Mouse (Mus musculus) MEL (cell line): ENCODE measurements at regions not wholly inside any gene's neighbourhood (a gene's known extent, or its start where the extent isn't known, plus 50 kb on each side); places are given as distances from the start of the nearest gene placed in this dataset.

Experiments used
- DNase-seq: peaks from one replicate; pipeline ENCODE4 v3.0.0; 2011; ENCODE audit warnings: low read depth, low spot score
- H3K27ac ChIP-seq: 2 replicates; pipeline ENCODE4 v1.5.1; 2012; ENCODE audit warnings: low read depth, mild to moderate bottlenecking, control low read depth, low read length, moderate library complexity; ENCODE audit not compliant: control insufficient read depth
- H3K27me3 ChIP-seq, 2 experiments: fragments of 150-350 bp in 1 of 2; sonication (generic) in 1 of 2; 2 replicates each; pipeline ENCODE4 v1.6.1; 2012; ENCODE audit warnings: low read length in 2 of 2, mild to moderate bottlenecking in 2 of 2, improper control_type of control experiment in 1 of 2, moderate library complexity in 1 of 2; ENCODE audit not compliant: insufficient read depth in 2 of 2, control insufficient read depth in 1 of 2
- H3K36me3 ChIP-seq, 2 experiments: 2 replicates each; pipeline ENCODE4 v1.6.1; 2012 to 2014; ENCODE audit warnings: low read length in 2 of 2, improper control_type of control experiment in 1 of 2, inconsistent platforms in 1 of 2, mild to moderate bottlenecking in 1 of 2; ENCODE audit not compliant: insufficient read depth in 2 of 2, control insufficient read depth in 1 of 2
- H3K4me1 ChIP-seq, 2 experiments: fragments of 150-350 bp in 1 of 2; sonication (generic) in 1 of 2; 2 replicates each; pipeline ENCODE4 v1.6.1; 2012; ENCODE audit warnings: low read length in 2 of 2, improper control_type of control experiment in 1 of 2, mild to moderate bottlenecking in 1 of 2; ENCODE audit not compliant: insufficient read depth in 2 of 2, control insufficient read depth in 1 of 2
- H3K4me3 ChIP-seq, 2 experiments: fragments of 150-350 bp in 1 of 2; sonication (generic) in 1 of 2; 2 replicates each; pipeline ENCODE4 v1.5.1; 2012; ENCODE audit warnings: low read depth in 2 of 2, low read length in 2 of 2, mild to moderate bottlenecking in 2 of 2, moderate library complexity in 2 of 2, control low read depth in 1 of 2, improper control_type of control experiment in 1 of 2; ENCODE audit not compliant: control insufficient read depth in 1 of 2, insufficient read depth in 1 of 2
- H3K79me2 ChIP-seq: 2 replicates; pipeline ENCODE4 v1.6.1; 2012; ENCODE audit warnings: mild to moderate bottlenecking, low read length, moderate library complexity; ENCODE audit not compliant: control insufficient read depth, poor library complexity, insufficient read depth
- H3K9ac ChIP-seq: 2 replicates; pipeline ENCODE4 v1.6.1; 2012; ENCODE audit warnings: low read depth, mild to moderate bottlenecking, control low read depth, low read length, moderate library complexity; ENCODE audit not compliant: control insufficient read depth, poor library complexity, severe bottlenecking
- H3K9me3 ChIP-seq: fragments of 150-350 bp; sonication (generic); replicated peaks from 2 replicates; pipeline ENCODE4 v1.6.1; 2012; ENCODE audit warnings: mild to moderate bottlenecking, low read length, improper control_type of control experiment, moderate library complexity; ENCODE audit not compliant: insufficient read depth
- BHLHE40 ChIP-seq: IDR thresholded peaks from 2 replicates; pipeline ENCODE4 v1.6.1; 2012; ENCODE audit warnings: low read depth, mild to moderate bottlenecking, inconsistent platforms, low read length, improper control_type of control experiment, borderline replicate concordance
- CHD2 ChIP-seq: IDR thresholded peaks from 2 replicates; pipeline ENCODE4 v1.6.1; 2011; ENCODE audit warnings: low read length, improper control_type of control experiment
- CTCF ChIP-seq, 3 experiments: IDR thresholded peaks in 2 of 3; conservative IDR thresholded peaks in 1 of 3; 2 replicates each; pipeline ENCODE4 v1.5.1; 2011 to 2012; ENCODE audit warnings: low read length in 3 of 3, low read depth in 2 of 3, mild to moderate bottlenecking in 2 of 3, improper control_type of control experiment in 1 of 3, inconsistent platforms in 1 of 3, mixed read lengths in 1 of 3, moderate library complexity in 1 of 3; ENCODE audit not compliant: control insufficient read depth in 1 of 3, insufficient read depth in 1 of 3, poor library complexity in 1 of 3, severe bottlenecking in 1 of 3
- ELF1 ChIP-seq: IDR thresholded peaks from 2 replicates; pipeline ENCODE4 v1.6.1; 2014; ENCODE audit warnings: low read depth, mild to moderate bottlenecking, inconsistent platforms, low read length, improper control_type of control experiment, moderate library complexity
- EP300 ChIP-seq, 2 experiments: IDR thresholded peaks; 2 replicates each; pipeline ENCODE4 v1.6.1; 2011; ENCODE audit warnings: improper control_type of control experiment in 2 of 2, low read length in 2 of 2, low read depth in 1 of 2, mild to moderate bottlenecking in 1 of 2
- ETS1 ChIP-seq: IDR thresholded peaks from 2 replicates; pipeline ENCODE4 v1.6.1; 2012; ENCODE audit warnings: low read depth, mild to moderate bottlenecking, inconsistent platforms, low read length, improper control_type of control experiment, moderate library complexity
- GABPA ChIP-seq: IDR thresholded peaks from 2 replicates; pipeline ENCODE4 v1.6.1; 2012; ENCODE audit warnings: low read depth, mild to moderate bottlenecking, inconsistent platforms, low read length, improper control_type of control experiment, moderate library complexity
- GATA1 ChIP-seq: IDR thresholded peaks from 2 replicates; pipeline ENCODE4 v1.6.1; 2011; ENCODE audit warnings: low read depth, low read length, improper control_type of control experiment
- HCFC1 ChIP-seq: IDR thresholded peaks from 2 replicates; pipeline ENCODE4 v1.6.1; 2012; ENCODE audit warnings: low read depth, mild to moderate bottlenecking, inconsistent platforms, low read length, improper control_type of control experiment, moderate library complexity
- MAFK ChIP-seq: IDR thresholded peaks from 2 replicates; pipeline ENCODE4 v1.6.1; 2011; ENCODE audit warnings: low read depth, mild to moderate bottlenecking, low read length, improper control_type of control experiment, borderline replicate concordance
- MAX ChIP-seq: IDR thresholded peaks from 2 replicates; pipeline ENCODE4 v1.6.1; 2011; ENCODE audit warnings: low read length, improper control_type of control experiment
- MAZ ChIP-seq: IDR thresholded peaks from 2 replicates; pipeline ENCODE4 v1.6.1; 2012; ENCODE audit warnings: low read depth, mild to moderate bottlenecking, inconsistent platforms, low read length, improper control_type of control experiment
- MEF2A ChIP-seq: IDR thresholded peaks from 2 replicates; pipeline ENCODE4 v1.6.1; 2014; ENCODE audit warnings: low read depth, mild to moderate bottlenecking, inconsistent platforms, low read length, improper control_type of control experiment; ENCODE audit not compliant: poor library complexity, insufficient replicate concordance, severe bottlenecking; ENCODE audit errors: extremely low read depth
- MXI1 ChIP-seq: IDR thresholded peaks from 2 replicates; pipeline ENCODE4 v1.6.1; 2011; ENCODE audit warnings: mild to moderate bottlenecking, low read depth, low read length, improper control_type of control experiment
- MYB ChIP-seq: IDR thresholded peaks from 2 replicates; pipeline ENCODE4 v1.6.1; 2011; ENCODE audit warnings: mild to moderate bottlenecking, low read depth, low read length, improper control_type of control experiment
- MYC ChIP-seq: IDR thresholded peaks from 2 replicates; pipeline ENCODE4 v1.6.1; 2011; ENCODE audit warnings: low read depth, mild to moderate bottlenecking, low read length, improper control_type of control experiment, moderate library complexity
- NELFE ChIP-seq: IDR thresholded peaks from 2 replicates; pipeline ENCODE4 v1.6.1; 2011; ENCODE audit warnings: low read depth, low read length, improper control_type of control experiment
- NRF1 ChIP-seq: IDR thresholded peaks from 2 replicates; pipeline ENCODE4 v1.6.1; 2014; ENCODE audit warnings: low read depth, mild to moderate bottlenecking, inconsistent platforms, low read length, improper control_type of control experiment, moderate library complexity; ENCODE audit not compliant: poor library complexity, insufficient read depth, severe bottlenecking
- POLR2AphosphoS5 ChIP-seq: IDR thresholded peaks from 2 replicates; pipeline ENCODE4 v1.6.1; 2012; ENCODE audit warnings: low read depth, borderline replicate concordance, mild to moderate bottlenecking, inconsistent platforms, low read length, moderate library complexity, mixed read lengths
- RCOR1 ChIP-seq: IDR thresholded peaks from 2 replicates; pipeline ENCODE4 v1.6.1; 2012; ENCODE audit warnings: low read depth, mild to moderate bottlenecking, inconsistent platforms, low read length, improper control_type of control experiment
- SIN3A ChIP-seq: IDR thresholded peaks from 2 replicates; pipeline ENCODE4 v1.6.1; 2012; ENCODE audit warnings: low read length, improper control_type of control experiment, inconsistent platforms
- TAL1 ChIP-seq: IDR thresholded peaks from 2 replicates; pipeline ENCODE4 v1.6.1; 2012; ENCODE audit warnings: mild to moderate bottlenecking, inconsistent platforms, low read length, moderate library complexity, mixed read lengths
- TBP ChIP-seq: IDR thresholded peaks from 2 replicates; pipeline ENCODE4 v1.8.0; 2011; ENCODE audit warnings: low read depth, low read length, improper control_type of control experiment
- TCF12 ChIP-seq: IDR thresholded peaks from 2 replicates; pipeline ENCODE4 v1.6.1; 2014; ENCODE audit warnings: low read depth, mild to moderate bottlenecking, inconsistent platforms, low read length, improper control_type of control experiment, moderate library complexity
- UBTF ChIP-seq: IDR thresholded peaks from 2 replicates; pipeline ENCODE4 v1.6.1; 2012; ENCODE audit warnings: low read depth, mild to moderate bottlenecking, inconsistent platforms, low read length, improper control_type of control experiment, moderate library complexity, borderline replicate concordance; ENCODE audit not compliant: insufficient read depth
- USF2 ChIP-seq, 2 experiments: IDR thresholded peaks; 2 replicates each; pipeline ENCODE4 v1.6.1; 2011 to 2012; ENCODE audit warnings: improper control_type of control experiment in 2 of 2, low read length in 2 of 2, borderline replicate concordance in 1 of 2, inconsistent platforms in 1 of 2, low read depth in 1 of 2, mild to moderate bottlenecking in 1 of 2; ENCODE audit not compliant: insufficient read depth in 1 of 2
- ZC3H11A ChIP-seq: IDR thresholded peaks from 2 replicates; pipeline ENCODE4 v1.6.1; 2012; ENCODE audit warnings: low read depth, mild to moderate bottlenecking, inconsistent platforms, low read length, improper control_type of control experiment

DNA sequence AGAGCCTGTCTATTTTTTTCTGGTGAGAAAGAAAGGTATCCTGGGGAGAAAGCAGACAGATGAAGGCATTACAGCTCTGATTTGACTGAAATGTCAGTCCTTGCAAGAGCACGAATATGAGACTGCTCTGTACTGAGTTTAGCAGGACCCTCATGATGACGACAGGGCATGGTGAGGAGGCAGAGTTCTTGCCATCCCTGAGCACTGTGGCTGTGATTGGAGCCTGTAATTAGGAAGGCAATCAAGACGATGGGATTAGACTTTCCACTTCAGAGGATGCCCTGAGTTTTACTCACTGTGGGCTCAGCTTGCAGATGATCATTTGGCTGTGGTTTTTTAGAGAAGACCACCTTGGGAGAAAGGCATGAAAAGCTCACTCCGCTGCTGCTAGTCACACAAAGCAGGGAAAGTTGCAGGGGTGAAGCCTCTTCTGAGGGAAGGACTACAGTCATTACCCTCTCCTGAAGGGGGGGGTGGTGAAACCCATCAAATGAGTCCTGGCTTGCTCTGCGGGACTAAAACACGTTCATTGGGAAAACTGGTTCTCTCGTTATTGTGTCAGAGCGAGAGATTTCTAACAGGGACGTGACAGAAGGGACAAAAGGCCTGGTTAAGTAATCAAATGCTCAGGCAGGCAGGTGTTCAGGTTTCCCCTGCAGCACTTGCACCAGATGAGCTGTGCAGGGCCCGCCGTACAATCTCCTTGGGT, 132.9 kb upstream of the Fam241a start:
- H3K4me3 ChIP-seq = no peak overlapping the region
- no peak overlapping the region for H3K27ac ChIP-seq
- no peaks in the 10 kb centered on the region for H3K27me3 ChIP-seq
- TF ChIP-seq MYB (no peak), ZC3H11A (no peak), UBTF (no peak), POLR2AphosphoS5 (no peak), TAL1 (no peak), CHD2 (no peak), GATA1 (no peak), ELF1 (no peak), RCOR1 (no peak), BHLHE40 (no peak), CTCF (IDR thresholded peaks at IDR 0.05 in 2 of 3, conservative IDR thresholded peaks at IDR 0.05 in 1 of 3; ENCODE audit: control insufficient read depth in 1 of 3, insufficient read depth in 1 of 3, low read depth in 2 of 3, low read length in 3 of 3, poor library complexity in 1 of 3, severe bottlenecking in 1 of 3) (no peak), TBP (no peak), TCF12 (no peak), MEF2A (no peak), MAX (no peak), MAFK (no peak), USF2 (IDR thresholded peaks at IDR 0.05; ENCODE audit: borderline replicate concordance in 1 of 2, insufficient read depth in 1 of 2, low read depth in 1 of 2, low read length in 2 of 2) (no peak), SIN3A (no peak)
- TF ChIP-seq, all 39 proteins: peak for 0
- DNase-seq = no peak
- Histone ChIP-seq H3K9me3 (no peaks in the 10 kb centered on the region), H3K4me1 (no peaks in the 10 kb centered on the region), H3K36me3 (no peaks in the 10 kb centered on the region), H3K9ac (no peak overlapping the region), H3K79me2 (no peaks in the 10 kb centered on the region)

DNA sequence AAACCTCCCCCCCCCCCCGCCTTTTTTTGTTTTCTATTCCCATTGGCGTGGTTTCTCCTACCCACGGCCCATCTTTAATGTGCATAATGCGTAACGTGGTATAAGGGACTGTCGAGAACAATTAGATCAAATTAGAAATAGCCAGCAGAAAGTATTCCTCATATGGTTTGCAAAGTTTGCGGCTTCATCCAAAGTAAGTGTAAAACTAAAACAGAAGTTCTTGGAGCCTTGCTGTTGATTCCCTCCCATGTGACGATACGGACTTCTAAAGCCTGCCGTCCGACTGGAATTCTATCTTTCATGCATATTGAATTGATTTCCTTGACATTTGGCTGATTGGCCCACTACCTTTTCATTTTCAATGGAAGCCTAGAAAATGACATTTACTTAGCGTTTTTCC, 128.7 kb upstream of the Fam241a start:
- no peak for DNase-seq
- Histone ChIP-seq H3K4me1 (no peaks in the 10 kb centered on the region), H3K27ac (no peak overlapping the region), H3K9ac (no peak overlapping the region), H3K9me3 (no peaks in the 10 kb centered on the region), H3K27me3 (no peaks in the 10 kb centered on the region), H3K36me3 (no peaks in the 10 kb centered on the region), H3K4me3 (no peak overlapping the region), H3K79me2 (no peaks in the 10 kb centered on the region)
- TF ChIP-seq ETS1 (no peak), GABPA (no peak), MEF2A (no peak), ELF1 (no peak), NRF1 (no peak), HCFC1 (no peak), MXI1 (no peak), NELFE (no peak), BHLHE40 (no peak), EP300 (IDR thresholded peaks at IDR 0.05; ENCODE audit: low read depth in 1 of 2, low read length in 2 of 2) (no peak), POLR2AphosphoS5 (no peak), MAZ (no peak), MYC (no peak)
- TF ChIP-seq, all 39 proteins: peak for 0
